Mouse (Mus musculus): Measurements from ENCODE around the gene Stard10. TPM values are rescaled to one million over a fixed set of nuclear protein-coding genes. Genes with fewer than 3 reads are reported as not detected.

Stard10 gene
- total RNA-seq, 1 experiment from 2014 or later = 14.3 TPM

- no peak for ATAC-seq (ENCODE audit: extremely low read depth, insufficient number of reproducible peaks, low FRiP score, poor library complexity, severe bottlenecking)
Observed at GRCm38 (mm10) chr7:101384931-101385330, 68.0 kb downstream of the Stard10 start.

GRCm38 (mm10) chr7:101385331-101385733 lies 68.4 kb downstream of the Stard10 start:
- no peak for ATAC-seq (ENCODE audit: extremely low read depth, insufficient number of reproducible peaks, low FRiP score, poor library complexity, severe bottlenecking)

- ATAC-seq (ENCODE audit: extremely low read depth, insufficient number of reproducible peaks, low FRiP score, poor library complexity, severe bottlenecking) = no peak
Observed at GRCm38 (mm10) chr7:101385866-101386452, 69.1 kb downstream of the Stard10 start.

GRCm38 (mm10) chr7:101389256-101389655 lies 72.4 kb downstream of the Stard10 start:
- no peak for ATAC-seq (ENCODE audit: extremely low read depth, insufficient number of reproducible peaks, low FRiP score, poor library complexity, severe bottlenecking)

- no peak for ATAC-seq (ENCODE audit: extremely low read depth, insufficient number of reproducible peaks, low FRiP score, poor library complexity, severe bottlenecking)
Observed at GRCm38 (mm10) chr7:101391909-101392479, 75.1 kb downstream of the Stard10 start.

GRCm38 (mm10) chr7:101393015-101393414 lies 76.1 kb downstream of the Stard10 start:
- no peak for ATAC-seq (ENCODE audit: extremely low read depth, insufficient number of reproducible peaks, low FRiP score, poor library complexity, severe bottlenecking)

- no peak for ATAC-seq (ENCODE audit: extremely low read depth, insufficient number of reproducible peaks, low FRiP score, poor library complexity, severe bottlenecking)
Observed at GRCm38 (mm10) chr7:101393694-101394504, 77.0 kb downstream of the Stard10 start.

- no peak for ATAC-seq (ENCODE audit: extremely low read depth, insufficient number of reproducible peaks, low FRiP score, poor library complexity, severe bottlenecking)
Observed at GRCm38 (mm10) chr7:101394569-101394968, 77.7 kb downstream of the Stard10 start.

- no peak for ATAC-seq (ENCODE audit: extremely low read depth, insufficient number of reproducible peaks, low FRiP score, poor library complexity, severe bottlenecking)
Observed at GRCm38 (mm10) chr7:101395471-101395870, 78.6 kb downstream of the Stard10 start.

Other genes starting within 250 kb of the Stard10 start
- 457 and 522 TPM in 2 replicates for gene Fchsd2, start 224.2 kb upstream of the Stard10 start, total RNA-seq (2017)
- 96.9 and 109 TPM in 2 replicates for gene Atg16l2, start 14.8 kb upstream of the Stard10 start, total RNA-seq (2017)
- 331 and 365 TPM in 2 replicates for gene Arap1, start 31.0 kb downstream of the Stard10 start, total RNA-seq (2017)
- 7.8 and 27.3 TPM in 2 replicates for gene Gm45837, start 93.8 kb downstream of the Stard10 start, total RNA-seq (2017)
- gene Pde2a, start 104.6 kb downstream of the Stard10 start, total RNA-seq (2017) = 56.0 and 68.1 TPM in 2 replicates